25 mouse cellular contexts compared by ENCODE assay signal in genomic region chr10:21452611-21453010, GRCm38 (mm10).
"Had no signal": no experiment of that assay in that cellular context is flagged by ENCODE, and none has a peak within 500 bp of the region (broad histone marks: within the 10 kb centered on the region; RNA-seq: fewer than 3 reads in every experiment).

No protein-coding gene starts in this region.

- ATAC-seq: forebrain, embryonic 13.5 days; forebrain, embryonic 14.5 days; forebrain, embryonic 16.5 days; forebrain, postnatal 0 days had no signal

- H3K4me2 ChIP-seq: embryonic facial prominence, embryonic 12.5 days; embryonic facial prominence, embryonic 13.5 days; embryonic facial prominence, embryonic 15.5 days; forebrain, embryonic 12.5 days; forebrain, embryonic 13.5 days had no signal

- H3K4me3 ChIP-seq: embryonic facial prominence, embryonic 10.5 days; embryonic facial prominence, embryonic 12.5 days; embryonic facial prominence, embryonic 13.5 days; embryonic facial prominence, embryonic 15.5 days; erythroblast, embryonic 14.5 days; forebrain, embryonic 10.5 days; forebrain, embryonic 12.5 days; forebrain, embryonic 13.5 days; gastrocnemius, adult 2 months; heart, adult 2 months; heart, embryonic 10.5 days had no signal

- DNase-seq: cerebellum, adult 9-11 months; cerebellum, postnatal 10 days; cerebellum, postnatal 14 days; cerebellum, postnatal 25 days; cerebellum, postnatal 36 days; embryo, embryonic 11 days; forebrain, postnatal 0 days; gastrocnemius, adult 2 months; gastrocnemius, postnatal 10 days; gastrocnemius, postnatal 14 days; gastrocnemius, postnatal 25 days; gastrocnemius, postnatal 36 days; heart, adult 18-20 months; heart, adult 2 months had no signal

- H3K4me1 ChIP-seq: heart, embryonic 10.5 days had no signal

- H3K27ac ChIP-seq: embryonic facial prominence, embryonic 10.5 days; embryonic facial prominence, embryonic 12.5 days; embryonic facial prominence, embryonic 13.5 days; embryonic facial prominence, embryonic 15.5 days; forebrain, embryonic 10.5 days; forebrain, embryonic 12.5 days; forebrain, embryonic 13.5 days; gastrocnemius, adult 2 months; heart, adult 2 months; heart, embryonic 10.5 days had no signal

- H3K36me3 ChIP-seq: embryonic facial prominence, embryonic 10.5 days; embryonic facial prominence, embryonic 12.5 days; embryonic facial prominence, embryonic 13.5 days; embryonic facial prominence, embryonic 15.5 days; forebrain, embryonic 10.5 days; forebrain, embryonic 12.5 days; heart, embryonic 10.5 days had no signal

- H3K27me3 ChIP-seq: embryonic facial prominence, embryonic 12.5 days; embryonic facial prominence, embryonic 13.5 days; embryonic facial prominence, embryonic 15.5 days; forebrain, embryonic 12.5 days; forebrain, embryonic 13.5 days had no signal

- H3K9me3 ChIP-seq: embryonic facial prominence, embryonic 10.5 days; embryonic facial prominence, embryonic 12.5 days; embryonic facial prominence, embryonic 13.5 days; embryonic facial prominence, embryonic 15.5 days; forebrain, embryonic 10.5 days; forebrain, embryonic 12.5 days; forebrain, embryonic 13.5 days had no signal

- H3K9ac ChIP-seq: embryonic facial prominence, embryonic 12.5 days; embryonic facial prominence, embryonic 13.5 days; embryonic facial prominence, embryonic 15.5 days; forebrain, embryonic 12.5 days; forebrain, embryonic 13.5 days; forebrain, postnatal 0 days had no signal
